Mouse (Mus musculus) kidney, embryonic 16.5 days (tissue): Measurements from ENCODE around the gene Kank4. TPM values are rescaled to one million over a fixed set of nuclear protein-coding genes. Genes with fewer than 3 reads are reported as not detected.
"Not testable (repeated sequence)": the region's sequence is repeated elsewhere in the genome, so short reads cannot be mapped to it uniquely, and the experiment has no call there.

Experiments
- ATAC-seq: fragments of 200-750 bp; cut with Nextera tagmentation; 2 replicates; pipeline ENCODE4 v1.8.0; 2017; ENCODE audit warnings: moderate TSS enrichment; ENCODE audit not compliant: low FRiP score, low TSS enrichment
- H3K27ac ChIP-seq: fragments of 300-500 bp; sonication (generic); 2 replicates; pipeline ENCODE4 v1.5.1; 2014; ENCODE audit warnings: low read length
- H3K27me3 ChIP-seq: fragments of 300-500 bp; sonication (generic); 2 replicates; pipeline ENCODE4 v1.6.1; 2014; ENCODE audit warnings: low read length, control low read depth, mixed read lengths; ENCODE audit not compliant: insufficient read depth
- H3K36me3 ChIP-seq: fragments of 300-500 bp; sonication (generic); 2 replicates; pipeline ENCODE4 v1.6.1; 2014; ENCODE audit warnings: low read length, control low read depth, mixed read lengths; ENCODE audit not compliant: insufficient read depth
- H3K4me1 ChIP-seq: fragments of 300-500 bp; sonication (generic); 2 replicates; pipeline ENCODE4 v1.6.1; 2014; ENCODE audit warnings: low read length, control low read depth, mixed read lengths; ENCODE audit not compliant: insufficient read depth
- H3K4me2 ChIP-seq: fragments of 300-500 bp; sonication (generic); replicated peaks from 2 replicates; pipeline ENCODE4 v1.6.1; 2014; ENCODE audit warnings: low read depth, low read length
- H3K4me3 ChIP-seq: fragments of 300-500 bp; sonication (generic); 2 replicates; pipeline ENCODE4 v1.5.1; 2014; ENCODE audit warnings: mild to moderate bottlenecking, low read length
- H3K9ac ChIP-seq: fragments of 300-500 bp; sonication (generic); replicated peaks from 2 replicates; pipeline ENCODE4 v1.6.1; 2014; ENCODE audit warnings: low read length
- H3K9me3 ChIP-seq: fragments of 300-500 bp; sonication (generic); 2 replicates; pipeline ENCODE4 v1.6.1; 2016; ENCODE audit warnings: low read length, control low read depth
- WGBS: fragments of 180-500 bp; shearing (Covaris S2); extraction: QIAGEN DNeasy Blood & Tissue Kit; methylation state at CpG from one replicate; pipeline ENCODE4 v1.1.7; 2014; 5-methylcytosine and 5-hydroxymethylcytosine counted together
- polyA plus RNA-seq: library from polyadenylated mRNA; unstranded; fragments of >200 nt; fragmentation: Nextera tagmentation; extraction: Ambion mirVana; gene quantifications from 2 replicates; pipeline ENCODE4 v1.2.1, GENCODE M21; 2015

The Kank4 gene
- polyA plus RNA-seq, 1 experiment from 2014 or later = 2.6 TPM

GRCm38 (mm10) chr4:98847120-98847885 is 30.0 kb upstream of the Kank4 start:
- Histone ChIP-seq H3K9me3 (no peaks in the 10 kb centered on the region), H3K9ac (no peak overlapping the region), H3K4me1 (peaks cover 4% of the 10 kb centered on the region; the same call in 1 of the 2 replicates), H3K36me3 (no peaks in the 10 kb centered on the region), H3K27me3 (no peaks in the 10 kb centered on the region), H3K27ac (no peak overlapping the region), H3K4me2 (no peak overlapping the region), H3K4me3 (no peak overlapping the region)
- no peak for ATAC-seq
- WGBS = 56% methylated on average over 6 of the region's 6 CpGs

- WGBS = 47% methylated on average over 3 of the region's 3 CpGs
- H3K27ac ChIP-seq = no peak overlapping the region
- peaks cover 4% of the 10 kb centered on the region; the same call in 1 of the 2 replicates for H3K4me1 ChIP-seq
- H3K4me2 ChIP-seq = no peak overlapping the region
- no peaks in the 10 kb centered on the region for H3K36me3 ChIP-seq
- ATAC-seq = no peak
- no peak overlapping the region for H3K9ac ChIP-seq
- H3K9me3 ChIP-seq = no peaks in the 10 kb centered on the region
- no peaks in the 10 kb centered on the region for H3K27me3 ChIP-seq
- no peak overlapping the region for H3K4me3 ChIP-seq
Measured at GRCm38 (mm10) chr4:98846396-98846795, 29.1 kb upstream of the Kank4 start.

GRCm38 (mm10) chr4:98845687-98846125 is 28.4 kb upstream of the Kank4 start:
- ATAC-seq = peak; percentile 87
- Histone ChIP-seq H3K4me1 (peaks cover 4% of the 10 kb centered on the region; the same call in 1 of the 2 replicates), H3K27me3 (no peaks in the 10 kb centered on the region), H3K4me2 (no peak overlapping the region), H3K36me3 (no peaks in the 10 kb centered on the region), H3K4me3 (no peak overlapping the region), H3K9ac (no peak overlapping the region), H3K9me3 (no peaks in the 10 kb centered on the region), H3K27ac (no peak overlapping the region)
- 34% methylated on average over 8 of the region's 8 CpGs for WGBS

GRCm38 (mm10) chr4:98845201-98845600 is 27.9 kb upstream of the Kank4 start:
- no peak overlapping the region for H3K4me3 ChIP-seq
- H3K4me2 ChIP-seq = no peak overlapping the region
- no peak for ATAC-seq
- no peaks in the 10 kb centered on the region for H3K9me3 ChIP-seq
- H3K9ac ChIP-seq = no peak overlapping the region
- H3K27ac ChIP-seq = no peak overlapping the region
- no peaks in the 10 kb centered on the region for H3K27me3 ChIP-seq
- no peaks in the 10 kb centered on the region for H3K36me3 ChIP-seq
- whole genome bisulfite sequencing = 91% methylated on average over 4 of the region's 4 CpGs
- peaks cover 4% of the 10 kb centered on the region; the same call in 1 of the 2 replicates for H3K4me1 ChIP-seq

GRCm38 (mm10) chr4:98843906-98844597 is 26.7 kb upstream of the Kank4 start:
- Histone ChIP-seq H3K9me3 (no peaks in the 10 kb centered on the region), H3K27me3 (no peaks in the 10 kb centered on the region), H3K4me2 (no peak overlapping the region), H3K9ac (no peak overlapping the region), H3K36me3 (no peaks in the 10 kb centered on the region), H3K4me1 (peaks cover 4% of the 10 kb centered on the region; the same call in 1 of the 2 replicates), H3K4me3 (no peak overlapping the region), H3K27ac (no peak overlapping the region)
- ATAC-seq = no peak; the same call in 1 of the 2 replicates
- WGBS = 71% methylated on average over 7 of the region's 7 CpGs

GRCm38 (mm10) chr4:98841251-98841650 is 23.9 kb upstream of the Kank4 start:
- not testable (repeated sequence) for ATAC-seq, H3K4me3 ChIP-seq, H3K9ac ChIP-seq, H3K4me2 ChIP-seq, H3K4me1 ChIP-seq, H3K27me3 ChIP-seq, H3K9me3 ChIP-seq, H3K27ac ChIP-seq, H3K36me3 ChIP-seq
- WGBS = 98% methylated on average over 6 of the region's 6 CpGs

GRCm38 (mm10) chr4:98840526-98840925 is 23.2 kb upstream of the Kank4 start:
- Histone ChIP-seq H3K36me3 (no peaks in the 10 kb centered on the region), H3K27ac (no peak overlapping the region), H3K9ac (no peak overlapping the region), H3K9me3 (no peaks in the 10 kb centered on the region), H3K4me2 (no peak overlapping the region), H3K27me3 (no peaks in the 10 kb centered on the region), H3K4me3 (no peak overlapping the region), H3K4me1 (0 out of 2 replicates have a peak, but pooled peaks cover 3% of the 10 kb centered on the region)
- 47% methylated on average over 6 of the region's 6 CpGs for WGBS
- ATAC-seq = no peak

GRCm38 (mm10) chr4:98838913-98839312 is 21.6 kb upstream of the Kank4 start:
- Histone ChIP-seq H3K9ac (no peak overlapping the region), H3K27me3 (no peaks in the 10 kb centered on the region), H3K36me3 (no peaks in the 10 kb centered on the region), H3K4me3 (no peak overlapping the region), H3K4me1 (0 out of 2 replicates have a peak, but pooled peaks cover 3% of the 10 kb centered on the region), H3K27ac (no peak overlapping the region), H3K4me2 (no peak overlapping the region), H3K9me3 (no peaks in the 10 kb centered on the region)
- 88% methylated on average over 4 of the region's 4 CpGs for WGBS
- ATAC-seq = no peak

GRCm38 (mm10) chr4:98837715-98838505 is 20.6 kb upstream of the Kank4 start:
- 90% methylated on average over 16 of the region's 16 CpGs for whole genome bisulfite sequencing
- Histone ChIP-seq H3K4me1 (0 out of 2 replicates have a peak, but pooled peaks cover 3% of the 10 kb centered on the region), H3K4me3 (no peak overlapping the region), H3K27me3 (no peaks in the 10 kb centered on the region), H3K27ac (no peak overlapping the region), H3K36me3 (no peaks in the 10 kb centered on the region), H3K9me3 (no peaks in the 10 kb centered on the region), H3K4me2 (no peak overlapping the region), H3K9ac (no peak overlapping the region)
- no peak for ATAC-seq
